Mouse (Mus musculus): ENCODE data around the gene Fgf5.

The Fgf5 gene

GRCm38 (mm10) chr5:98253838-98254821 lies at the start of gene Fgf5:
TSS of gene Fgf5 (plus strand) at chr5:98254184.
- DNase-seq (ENCODE audit: low read depth, low spot score) = no peak

GRCm38 (mm10) chr5:98212501-98212900 lies 41.5 kb upstream of the Fgf5 start:
- no peak for DNase-seq (ENCODE audit: low read depth, low spot score)

GRCm38 (mm10) chr5:98221956-98222355 lies 32.0 kb upstream of the Fgf5 start:
- DNase-seq (ENCODE audit: low read depth, low spot score) = no peak

- no peak for DNase-seq (ENCODE audit: low read depth, low spot score)
Observed at GRCm38 (mm10) chr5:98226710-98227109, 27.3 kb upstream of the Fgf5 start.

- DNase-seq (ENCODE audit: low read depth, low spot score) = no peak
Observed at GRCm38 (mm10) chr5:98229456-98229855, 24.5 kb upstream of the Fgf5 start.

GRCm38 (mm10) chr5:98238466-98238865 lies 15.5 kb upstream of the Fgf5 start:
- DNase-seq (ENCODE audit: low read depth, low spot score) = no peak

- DNase-seq (ENCODE audit: low read depth, low spot score) = no peak
Observed at GRCm38 (mm10) chr5:98241322-98241829, 12.6 kb upstream of the Fgf5 start.

- DNase-seq (ENCODE audit: low read depth, low spot score) = no peak
Observed at GRCm38 (mm10) chr5:98245303-98245702, 8.7 kb upstream of the Fgf5 start.

- DNase-seq (ENCODE audit: low read depth, low spot score) = peak; percentile 70
Observed at GRCm38 (mm10) chr5:98245976-98246375, 8.0 kb upstream of the Fgf5 start.

- DNase-seq (ENCODE audit: low read depth, low spot score) = no peak
Observed at GRCm38 (mm10) chr5:98246826-98247225, 7.2 kb upstream of the Fgf5 start.

GRCm38 (mm10) chr5:98247516-98247915 lies 6.5 kb upstream of the Fgf5 start:
- DNase-seq (ENCODE audit: low read depth, low spot score) = peak; percentile 47

- DNase-seq (ENCODE audit: low read depth, low spot score) = no peak
Observed at GRCm38 (mm10) chr5:98253147-98253546, 837 bp upstream of the Fgf5 start.

GRCm38 (mm10) chr5:98255176-98255575 lies 1.2 kb downstream of the Fgf5 start:
- DNase-seq (ENCODE audit: low read depth, low spot score) = no peak

- no peak for DNase-seq (ENCODE audit: low read depth, low spot score)
Observed at GRCm38 (mm10) chr5:98255760-98256490, 1.9 kb downstream of the Fgf5 start.

- no peak for DNase-seq (ENCODE audit: low read depth, low spot score)
Observed at GRCm38 (mm10) chr5:98275318-98275818, 21.4 kb downstream of the Fgf5 start.

GRCm38 (mm10) chr5:98281993-98282392 lies 28.0 kb downstream of the Fgf5 start:
- DNase-seq (ENCODE audit: low read depth, low spot score) = no peak

GRCm38 (mm10) chr5:98283696-98284478 lies 29.9 kb downstream of the Fgf5 start:
- no peak for DNase-seq (ENCODE audit: low read depth, low spot score)

- no peak for DNase-seq (ENCODE audit: low read depth, low spot score)
Observed at GRCm38 (mm10) chr5:98290642-98291041, 36.7 kb downstream of the Fgf5 start.

- DNase-seq (ENCODE audit: low read depth, low spot score) = no peak
Observed at GRCm38 (mm10) chr5:98292388-98293048, 38.5 kb downstream of the Fgf5 start.

- DNase-seq (ENCODE audit: low read depth, low spot score) = no peak
Observed at GRCm38 (mm10) chr5:98293049-98293715, 39.2 kb downstream of the Fgf5 start.
